Mouse (Mus musculus): Measurements from ENCODE around the gene Elane. TPM values are rescaled to one million over a fixed set of nuclear protein-coding genes. Genes with fewer than 3 reads are reported as not detected.
"Not testable (repeated sequence)": the region's sequence is repeated elsewhere in the genome, so short reads cannot be mapped to it uniquely, and the experiment has no call there.

Gene Elane
- total RNA-seq, 2 experiments from 2014 or later: not detected

DNA sequence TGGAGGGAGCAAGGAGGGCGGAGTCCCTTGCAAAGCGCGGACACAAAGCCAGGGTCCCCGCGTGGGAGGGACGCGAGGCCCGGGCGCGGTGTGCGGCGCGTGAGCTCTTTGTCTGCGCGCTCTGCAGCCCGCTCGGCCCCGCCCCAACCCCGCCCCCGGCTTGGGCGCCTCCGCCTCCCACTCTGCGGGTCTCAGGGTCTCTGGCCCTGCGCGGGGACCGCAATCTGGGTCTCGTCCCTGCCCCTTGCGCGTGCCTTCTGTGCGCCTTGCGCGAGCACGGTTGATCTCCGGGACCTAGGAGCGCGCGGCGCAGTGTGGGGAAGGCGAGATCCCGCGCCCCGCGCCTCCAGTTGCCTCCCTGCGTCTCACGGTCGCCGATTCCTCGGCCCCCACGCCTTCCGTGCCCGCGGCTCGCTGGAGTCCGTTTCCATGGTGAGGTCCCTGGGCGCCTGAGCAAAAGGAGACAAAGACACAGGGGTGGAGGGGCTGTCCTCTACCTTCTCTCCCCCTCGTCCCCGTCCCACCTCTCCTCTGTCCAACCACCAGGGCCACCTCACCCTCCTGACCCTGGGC lies 11.7 kb upstream of the Elane start, which contains the start of the genes Prtn3 and Plppr3:
Prtn3 (plus strand) TSS at position 187 of the 573 bp plus-strand sequence.
Plppr3 (minus strand) TSS at position 345 of the 573 bp plus-strand sequence.
- intact Hi-C loops (cut with DNase I): loop anchor here (2.0 kb wide), 1 partner anchor 20 kb away; the partner anchor contains the start of gene Ptbp1
- peak in 1 of 2 experiments; percentile 60 for DNase-seq (ENCODE audit: low spot score in 2 of 2)

DNA sequence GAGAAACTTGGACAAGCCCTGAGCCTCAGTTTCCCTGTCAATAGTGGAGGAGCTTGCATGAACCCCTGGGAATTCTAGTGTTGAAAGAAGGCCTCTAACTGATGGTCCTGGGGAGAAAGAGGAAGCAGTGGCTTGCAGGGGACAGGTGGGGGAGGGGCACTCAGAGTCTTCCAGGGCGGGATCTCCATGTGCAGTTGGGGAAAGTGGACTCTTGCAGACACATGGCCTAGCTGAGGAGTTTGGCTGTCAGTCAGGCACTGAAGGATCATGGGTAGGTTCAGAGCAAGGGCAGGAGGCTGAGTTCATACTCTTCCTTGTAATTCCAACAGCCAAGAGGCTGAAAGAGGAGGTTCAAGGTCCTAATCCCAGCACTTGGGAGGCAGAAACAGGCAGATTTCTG lies 8.9 kb upstream of the Elane start:
- intact Hi-C loops (cut with DNase I): no loop called here

GRCm38 (mm10) chr10:79877757-79878156 lies 8.3 kb upstream of the Elane start:
- no peak for DNase-seq (ENCODE audit: low spot score in 2 of 2)
- intact Hi-C loops (cut with DNase I): no loop called here

More for the DNA sequence above, 8.9 kb upstream of the Elane start:
- DNase-seq (ENCODE audit: low spot score in 2 of 2): no peak

DNA sequence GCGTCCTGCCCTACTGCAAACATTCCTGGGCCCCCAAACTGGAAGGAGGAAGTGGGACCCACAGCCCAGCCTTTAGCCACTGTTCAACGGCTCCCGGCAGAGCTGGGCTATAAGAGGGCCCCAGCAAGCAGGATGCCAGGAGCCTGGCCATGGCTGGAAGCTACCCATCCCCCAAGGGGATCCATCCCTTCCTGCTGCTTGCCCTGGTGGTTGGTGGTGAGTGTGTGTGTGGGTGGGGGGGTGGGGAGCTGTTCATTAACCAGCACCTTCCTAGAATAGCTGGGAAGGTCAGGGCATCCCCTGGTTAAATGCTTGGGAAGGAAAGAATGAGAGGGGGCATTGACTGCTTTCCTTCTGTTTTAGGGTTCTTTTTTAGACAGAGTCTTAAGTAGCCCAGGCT lies 6.5 kb upstream of the Elane start:
- intact Hi-C loops (cut with DNase I): no loop called here
- no peak for DNase-seq (ENCODE audit: low spot score in 2 of 2)

DNA sequence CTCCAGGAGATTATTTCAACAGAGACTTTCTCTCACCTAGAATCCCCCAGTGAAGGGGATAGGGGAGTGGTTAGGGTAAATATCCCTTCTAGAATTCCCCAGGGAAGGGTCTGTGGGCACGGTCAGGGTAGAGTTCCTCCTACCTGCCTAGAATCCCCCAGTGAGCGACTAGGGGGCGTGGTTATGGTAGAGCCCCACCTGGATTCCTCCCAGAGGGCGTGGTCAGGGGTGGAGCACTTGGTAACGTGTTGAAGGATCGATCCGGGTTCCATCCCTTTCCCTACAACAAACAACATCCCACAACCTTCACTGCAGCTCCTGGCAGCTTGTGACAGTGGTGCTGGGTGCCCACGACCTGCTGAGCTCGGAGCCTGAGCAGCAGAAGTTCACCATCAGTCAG lies 5.3 kb upstream of the Elane start:
- DNase-seq (ENCODE audit: low spot score in 2 of 2): no peak
- intact Hi-C loops (cut with DNase I): loop anchor here (5.0 kb wide), 2 partner anchors 42 to 48 kb away; partner anchors contain the start of gene R3hdm4

- intact Hi-C loops (cut with DNase I): loop anchor here (5.0 kb wide), 2 partner anchors 40 to 50 kb away; partner anchors contain the start of gene R3hdm4
- no peak for DNase-seq (ENCODE audit: low spot score in 2 of 2)
Observed at GRCm38 (mm10) chr10:79881981-79882380, 4.1 kb upstream of the Elane start.

DNA sequence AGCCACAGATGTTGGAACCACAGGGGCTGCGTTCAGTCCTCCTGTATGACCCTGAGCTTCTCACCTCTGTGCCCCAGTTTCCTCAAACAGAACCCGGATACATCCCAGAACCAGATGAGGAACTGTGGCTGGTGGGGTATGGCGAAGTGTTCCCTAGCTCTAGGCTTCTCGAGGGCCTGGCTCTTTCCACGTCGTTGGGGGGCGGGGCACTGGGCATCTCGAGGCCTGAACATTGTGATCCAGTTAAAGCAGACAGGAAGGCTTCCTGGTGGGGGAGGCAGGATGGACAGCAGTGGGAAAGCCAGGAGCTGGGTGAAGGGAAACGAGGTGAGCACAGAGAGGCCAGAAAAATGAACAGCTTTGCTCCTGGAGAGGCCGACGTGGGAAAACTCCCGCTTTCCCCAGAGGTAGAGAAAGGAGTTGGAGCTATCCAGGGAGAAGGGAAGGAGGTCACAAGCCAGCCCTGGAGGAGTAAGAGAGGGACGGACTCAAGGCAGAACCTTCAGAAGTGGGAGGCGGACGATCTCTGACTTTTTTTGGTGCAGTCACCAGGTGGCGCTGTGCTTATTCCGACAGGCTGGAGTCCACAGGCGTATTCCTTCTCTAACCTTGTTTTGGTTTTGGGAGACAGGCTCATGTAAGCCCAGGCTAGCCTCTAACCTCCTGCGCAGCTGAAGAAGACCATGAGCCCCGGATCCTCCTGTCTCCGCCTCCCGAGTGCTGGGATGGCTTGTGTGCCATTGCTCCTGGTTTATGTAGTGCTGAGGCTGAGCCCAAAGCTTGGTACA lies 2.6 kb upstream of the Elane start:
- DNase-seq (ENCODE audit: low spot score in 2 of 2): peak; percentile 68 to 76
- intact Hi-C loops (cut with DNase I): loop anchor here (5.0 kb wide), 2 partner anchors 39 to 51 kb away; partner anchors contain the start of gene R3hdm4

GRCm38 (mm10) chr10:79884446-79884845 lies 1.6 kb upstream of the Elane start:
- DNase-seq (ENCODE audit: low spot score in 2 of 2): no peak
- intact Hi-C loops (cut with DNase I): loop anchor here (5.0 kb wide), 2 partner anchors 38 to 52 kb away; partner anchors contain the start of gene R3hdm4

DNA sequence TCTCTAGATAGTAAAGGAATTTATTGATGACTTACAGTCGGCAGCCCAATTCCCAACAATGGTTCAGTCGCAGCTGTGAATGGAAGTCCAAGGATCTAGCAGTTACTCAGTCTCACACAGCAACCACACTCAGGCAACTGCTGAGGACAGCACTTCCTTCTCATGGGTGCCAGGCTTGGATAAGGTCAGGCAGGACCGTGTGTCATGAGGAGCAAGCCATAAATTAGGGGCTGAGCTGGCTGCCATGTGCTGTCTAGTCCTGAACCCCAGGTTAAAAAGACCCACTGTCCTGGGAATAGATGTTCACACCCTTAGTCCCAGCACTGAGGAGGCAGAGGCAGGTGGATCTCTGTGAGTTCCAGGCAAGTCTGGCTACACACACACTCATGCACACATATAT lies 1.1 kb upstream of the Elane start:
- DNase-seq (ENCODE audit: low spot score in 2 of 2): not testable (repeated sequence)
- intact Hi-C loops (cut with DNase I): loop anchor here (5.0 kb wide), 2 partner anchors 37 to 53 kb away; partner anchors contain the start of gene R3hdm4

DNA sequence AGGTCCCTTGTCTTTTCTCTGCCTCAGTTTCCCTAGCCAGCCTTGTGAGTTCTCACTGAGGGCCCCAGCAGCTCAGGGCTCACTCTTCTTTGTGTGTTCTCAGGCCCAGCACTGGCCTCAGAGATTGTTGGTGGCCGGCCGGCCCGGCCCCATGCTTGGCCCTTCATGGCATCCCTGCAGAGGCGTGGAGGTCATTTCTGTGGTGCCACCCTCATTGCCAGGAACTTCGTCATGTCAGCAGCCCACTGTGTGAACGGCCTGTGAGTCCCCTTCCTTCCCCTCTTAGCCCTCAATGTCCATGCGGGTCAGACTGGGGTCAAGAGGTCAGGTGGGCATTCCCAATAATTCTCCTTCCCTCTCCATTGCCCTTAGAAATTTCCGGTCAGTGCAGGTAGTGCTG lies 564 bp downstream of the Elane start:
- DNase-seq (ENCODE audit: low spot score in 2 of 2): no peak
- intact Hi-C loops (cut with DNase I): no loop called here

DNA sequence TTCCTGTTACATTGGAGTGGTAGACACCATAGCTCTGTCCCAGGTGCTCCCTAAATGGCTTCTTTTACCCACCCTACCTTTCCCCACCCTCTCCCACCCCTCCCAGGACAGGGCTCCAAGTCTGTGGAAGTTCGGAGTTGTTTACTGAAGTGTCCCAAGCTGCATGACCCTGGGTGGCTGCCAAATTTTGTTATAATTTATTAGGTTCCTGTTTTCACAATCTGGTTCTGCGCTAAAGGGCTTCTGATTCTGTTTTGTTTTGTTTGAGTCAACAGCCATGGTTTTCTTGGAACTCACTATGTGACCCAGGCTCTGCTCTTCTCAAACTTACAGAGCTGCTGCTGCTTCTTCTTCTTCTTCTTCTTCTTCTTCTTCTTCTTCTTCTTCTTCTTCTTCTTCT lies 3.3 kb downstream of the Elane start:
- intact Hi-C loops (cut with DNase I): no loop called here
- DNase-seq (ENCODE audit: low spot score in 2 of 2): no peak

DNA sequence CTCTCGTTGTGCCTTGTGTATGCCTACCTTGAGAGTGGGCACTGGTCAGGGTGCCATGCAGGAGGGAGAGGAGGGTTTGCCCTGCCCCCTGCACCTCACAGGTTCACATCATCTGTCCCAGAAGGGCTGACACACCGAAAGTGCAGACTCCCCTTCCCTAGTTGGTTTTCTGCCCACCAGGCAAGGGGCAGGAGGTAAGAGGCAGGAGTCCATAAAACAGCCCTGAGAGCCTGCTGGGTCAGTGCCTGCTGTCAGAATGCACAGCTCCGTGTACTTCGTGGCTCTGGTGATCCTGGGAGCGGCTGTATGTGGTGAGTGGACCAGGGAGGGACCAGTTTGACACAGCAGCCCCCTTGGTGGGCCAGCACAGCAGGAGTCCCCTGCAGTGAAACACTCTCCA lies 4.6 kb downstream of the Elane start, which contains the start of gene Cfd:
Cfd (plus strand) TSS at position 184 of the 400 bp plus-strand sequence.
- intact Hi-C loops (cut with DNase I): loop anchor here (2.0 kb wide), 1 partner anchor 62 kb away; no protein-coding TSS in a partner anchor
- no peak for DNase-seq (ENCODE audit: low spot score in 2 of 2)

DNA sequence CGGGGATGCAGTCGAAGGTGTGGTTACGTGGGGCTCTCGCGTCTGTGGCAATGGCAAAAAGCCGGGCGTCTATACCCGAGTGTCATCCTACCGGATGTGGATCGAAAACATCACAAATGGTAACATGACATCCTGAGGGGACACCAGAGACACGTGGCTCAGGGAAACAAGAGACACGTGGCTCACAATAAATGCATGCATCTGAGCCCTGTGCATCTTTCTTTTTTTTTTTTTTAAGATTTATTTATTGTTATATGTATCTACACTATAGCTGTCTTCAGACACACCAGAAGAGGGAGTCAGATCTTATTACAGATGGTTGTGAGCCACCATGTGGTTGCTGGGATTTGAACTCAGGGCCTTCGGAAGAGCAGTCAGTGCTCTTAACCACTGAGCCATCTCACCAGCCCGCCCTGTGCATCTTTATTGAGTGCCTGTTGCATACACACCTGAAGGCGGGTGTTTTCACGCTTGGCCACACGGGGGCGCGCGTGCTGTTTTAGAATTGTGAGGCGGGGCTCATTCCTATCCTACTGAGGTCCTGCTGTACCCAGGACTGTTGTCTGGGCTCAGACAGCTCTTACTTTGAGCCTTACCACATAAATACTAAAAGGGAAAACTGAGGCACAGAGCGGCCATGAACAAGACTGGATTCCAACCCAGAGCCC lies 6.5 kb downstream of the Elane start:
- DNase-seq (ENCODE audit: low spot score in 2 of 2): peak; percentile 64 to 73
- intact Hi-C loops (cut with DNase I): loop anchor here (2.0 kb wide), 1 partner anchor 32 kb away; no protein-coding TSS in a partner anchor

- intact Hi-C loops (cut with DNase I): no loop called here
- DNase-seq (ENCODE audit: low spot score in 2 of 2): no peak
Observed at GRCm38 (mm10) chr10:79896306-79896705, 10.3 kb downstream of the Elane start.

DNA sequence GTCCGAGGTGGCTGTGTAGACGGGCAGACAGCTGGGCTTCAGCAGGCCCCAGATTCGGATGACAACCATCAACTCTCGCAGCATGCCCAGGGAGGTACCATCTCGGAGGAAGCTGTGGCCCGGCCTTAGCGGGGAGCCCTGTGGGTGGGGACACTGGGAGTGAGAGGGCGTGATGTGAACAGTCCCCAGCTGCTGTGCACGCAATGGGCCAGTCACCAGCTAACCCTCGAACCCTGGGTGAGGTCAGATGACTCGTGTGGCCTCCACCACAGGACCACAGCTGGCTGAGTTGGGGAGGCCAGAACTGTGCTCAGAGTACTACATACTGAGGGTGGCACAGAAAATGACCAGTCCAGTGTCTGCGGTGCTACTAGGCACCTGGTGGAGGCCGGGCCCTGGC lies 10.8 kb downstream of the Elane start:
- intact Hi-C loops (cut with DNase I): no loop called here
- DNase-seq (ENCODE audit: low spot score in 2 of 2): no peak

GRCm38 (mm10) chr10:79897316-79898245 lies 11.5 kb downstream of the Elane start:
- no peak for DNase-seq (ENCODE audit: low spot score in 2 of 2)
- intact Hi-C loops (cut with DNase I): no loop called here

GRCm38 (mm10) chr10:79900951-79901410 lies 14.9 kb downstream of the Elane start:
- peak; percentile 83 to 86 for DNase-seq (ENCODE audit: low spot score in 2 of 2)
- intact Hi-C loops (cut with DNase I): no loop called here

- no peak for DNase-seq (ENCODE audit: low spot score in 2 of 2)
- intact Hi-C loops (cut with DNase I): no loop called here
Observed at GRCm38 (mm10) chr10:79906712-79907111, 20.7 kb downstream of the Elane start.

DNA sequence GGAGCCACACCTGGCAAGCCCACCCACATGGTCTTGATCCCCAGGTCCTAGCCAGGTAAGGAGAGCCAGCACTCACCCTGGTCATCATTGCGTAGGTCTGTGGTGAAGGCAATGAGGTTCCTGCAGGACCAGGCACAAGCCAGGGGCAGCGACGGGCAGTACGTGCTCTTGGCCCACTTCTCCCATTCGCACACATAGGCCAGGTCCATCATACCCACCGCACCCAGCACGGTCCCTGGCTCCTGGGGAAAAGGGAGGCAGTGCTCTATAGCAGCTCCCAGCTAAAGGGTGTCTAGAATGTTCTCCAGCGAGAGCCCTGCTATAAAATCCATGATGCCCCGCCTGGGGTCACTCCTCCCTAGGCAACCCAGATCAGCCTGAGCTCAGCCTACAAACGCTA lies 21.4 kb downstream of the Elane start:
- intact Hi-C loops (cut with DNase I): no loop called here
- DNase-seq (ENCODE audit: low spot score in 2 of 2): no peak

Measured in left cerebral cortex, postnatal 36 days (tissue).